Mouse (Mus musculus): Measurements from ENCODE around the gene Pdzd2. TPM values are rescaled to one million over a fixed set of nuclear protein-coding genes. Genes with fewer than 3 reads are reported as not detected.

The Pdzd2 gene
- polyA plus RNA-seq (2015; fragmentation: Nextera tagmentation; extraction: Ambion mirVana): 19.2 and 21.1 TPM in 2 replicates

DNA sequence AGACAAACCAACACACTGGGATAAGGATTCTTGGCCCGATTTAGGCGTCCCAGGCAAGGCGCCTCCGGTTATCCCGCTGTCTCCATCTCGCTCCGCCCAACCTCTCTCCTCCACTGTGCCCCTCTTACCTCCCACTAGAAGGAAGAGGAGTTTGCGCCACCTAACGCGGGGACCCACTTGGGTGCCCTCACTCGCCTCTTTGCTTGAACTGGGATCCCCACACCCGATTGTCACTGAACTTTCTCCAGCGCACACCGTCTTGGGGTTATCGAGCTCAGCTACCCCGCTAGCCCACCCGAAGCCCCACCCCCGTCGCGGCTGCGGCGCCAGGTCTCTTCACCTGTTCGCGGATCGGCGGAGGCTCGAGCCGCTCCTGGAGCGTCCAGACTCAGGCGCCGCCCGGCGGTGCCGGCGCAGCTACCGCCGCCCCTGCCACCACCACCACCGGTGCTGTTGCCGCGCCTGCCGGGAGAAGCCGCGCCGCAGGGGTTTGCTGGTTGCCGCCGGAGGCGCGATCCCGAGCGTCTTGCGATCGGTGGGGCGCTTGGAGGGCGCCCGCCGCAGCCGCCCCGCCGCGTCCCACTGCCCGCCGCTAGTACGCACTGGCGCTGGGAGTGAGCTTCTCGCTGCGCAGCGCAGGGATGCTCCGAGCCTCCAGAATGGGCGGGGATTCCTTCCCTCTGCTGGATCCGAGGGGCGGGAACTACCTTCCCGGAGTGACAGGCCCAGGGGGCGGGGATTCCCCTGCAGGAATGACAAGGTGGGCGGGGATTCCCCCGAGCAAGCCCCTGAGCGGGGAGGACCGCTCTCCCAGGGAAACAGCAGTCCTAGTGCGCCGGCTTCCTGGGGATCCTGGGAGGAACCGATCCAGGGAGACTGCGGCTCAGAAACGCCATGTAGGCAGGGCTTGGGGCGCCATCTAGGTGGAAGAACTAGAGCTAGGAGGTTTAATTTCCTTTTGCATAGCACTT is at the start of gene Pdzd2:
Pdzd2 (minus strand) TSS at position 648 of the 971 bp plus-strand sequence.
- Histone ChIP-seq H3K4me1 (ENCODE audit: control insufficient read depth, insufficient read depth, low read length) (peaks cover 17% of the 10 kb centered on the region), H3K9ac (ENCODE audit: low read length) (peak within 1 kb of the TSS; percentile 72), H3K27me3 (ENCODE audit: control insufficient read depth, insufficient read depth, low read length) (0 out of 2 replicates have a peak, but pooled peaks cover 4% of the 10 kb centered on the region), H3K36me3 (ENCODE audit: control insufficient read depth, insufficient read depth) (0 out of 2 replicates have a peak, but pooled peaks cover 2% of the 10 kb centered on the region), H3K9me3 (replicated peaks; ENCODE audit: control insufficient read depth, low read length) (0 out of 2 replicates have a peak, but pooled peaks cover 2% of the 10 kb centered on the region), H3K4me3 (ENCODE audit: low read length) (peak within 1 kb of the TSS; percentile 63), H3K27ac (ENCODE audit: low read length) (peak within 1 kb of the TSS; percentile 80), H3K4me2 (ENCODE audit: low read depth, low read length) (peak within 1 kb of the TSS; percentile 79)
- ATAC-seq (replicated peaks; ENCODE audit: extremely low read depth, insufficient read depth, low FRiP score): peak; percentile 97
- WGBS: under 1% methylated on average over 83 of the region's 83 CpGs

DNA sequence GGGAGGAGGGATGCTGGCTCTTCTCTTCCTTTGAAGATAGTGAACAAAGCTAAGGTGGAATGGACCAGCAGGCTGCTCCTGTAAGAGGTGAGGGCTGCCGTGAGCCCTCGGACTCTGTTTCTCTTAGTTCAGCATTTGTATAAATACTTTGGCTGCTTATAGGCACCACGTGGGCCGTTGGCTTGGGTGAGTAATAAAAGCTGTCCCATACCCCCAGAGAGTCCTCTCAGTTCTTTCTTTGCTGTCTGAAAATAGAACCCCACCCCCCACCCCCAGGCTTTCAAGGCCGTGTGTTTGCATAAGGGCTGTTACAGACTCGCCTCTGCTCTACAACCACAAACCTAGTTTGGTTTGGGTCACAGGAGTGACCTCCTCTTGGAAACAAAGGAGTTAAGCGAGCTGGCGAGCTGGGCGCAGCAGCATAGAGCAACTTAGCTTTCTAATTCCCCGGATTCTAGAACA is 49.7 kb upstream of the Pdzd2 start:
- no peaks in the 10 kb centered on the region for H3K36me3 ChIP-seq (ENCODE audit: control insufficient read depth, insufficient read depth)
- H3K4me2 ChIP-seq (ENCODE audit: low read depth, low read length): peak overlapping the region; percentile 5; the same call in 1 of the 2 replicates
- no peaks in the 10 kb centered on the region for H3K9me3 ChIP-seq (replicated peaks; ENCODE audit: control insufficient read depth, low read length)
- WGBS: 28% methylated on average over 10 of the region's 10 CpGs
- 0 out of 2 replicates have a peak, but pooled peaks cover 2% of the 10 kb centered on the region for H3K4me1 ChIP-seq (ENCODE audit: control insufficient read depth, insufficient read depth, low read length)
- peak overlapping the region; percentile 37; the same call in 1 of the 2 replicates for H3K27ac ChIP-seq (ENCODE audit: low read length)
- no peak overlapping the region for H3K4me3 ChIP-seq (ENCODE audit: low read length)
- peak overlapping the region; percentile 35 for H3K9ac ChIP-seq (ENCODE audit: low read length)
- ATAC-seq (replicated peaks; ENCODE audit: extremely low read depth, insufficient read depth, low FRiP score): 0 out of 2 replicates have a peak, but pooled peaks have one; percentile 18
- no peaks in the 10 kb centered on the region for H3K27me3 ChIP-seq (ENCODE audit: control insufficient read depth, insufficient read depth, low read length)

DNA sequence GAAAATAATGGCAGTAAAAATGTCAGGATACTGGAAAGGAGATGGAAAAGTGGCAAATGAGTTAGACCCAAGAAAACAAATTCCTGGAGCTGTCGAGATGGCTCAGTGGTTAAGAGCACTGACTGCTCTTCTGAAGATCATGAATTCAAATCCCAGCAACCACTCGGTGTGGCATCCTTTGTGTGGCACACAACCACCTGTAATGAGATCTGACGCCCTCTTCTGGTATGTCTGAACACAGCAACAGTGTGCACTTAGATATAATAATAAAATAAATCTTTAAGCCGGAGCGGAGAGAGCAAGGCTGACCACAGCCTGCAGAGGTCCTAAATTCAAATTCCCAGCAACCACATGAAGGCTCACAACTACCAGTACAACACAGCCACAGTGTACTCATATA is 48.8 kb upstream of the Pdzd2 start:
- no peaks in the 10 kb centered on the region for H3K27me3 ChIP-seq (ENCODE audit: control insufficient read depth, insufficient read depth, low read length)
- no peak overlapping the region for H3K9ac ChIP-seq (ENCODE audit: low read length)
- 79% methylated on average over 5 of the region's 5 CpGs for WGBS
- no peak overlapping the region for H3K4me2 ChIP-seq (ENCODE audit: low read depth, low read length)
- H3K4me1 ChIP-seq (ENCODE audit: control insufficient read depth, insufficient read depth, low read length): 0 out of 2 replicates have a peak, but pooled peaks cover 2% of the 10 kb centered on the region
- H3K27ac ChIP-seq (ENCODE audit: low read length): no peak overlapping the region
- no peaks in the 10 kb centered on the region for H3K9me3 ChIP-seq (replicated peaks; ENCODE audit: control insufficient read depth, low read length)
- H3K4me3 ChIP-seq (ENCODE audit: low read length): no peak overlapping the region
- ATAC-seq (replicated peaks; ENCODE audit: extremely low read depth, insufficient read depth, low FRiP score): no peak
- H3K36me3 ChIP-seq (ENCODE audit: control insufficient read depth, insufficient read depth): no peaks in the 10 kb centered on the region

DNA sequence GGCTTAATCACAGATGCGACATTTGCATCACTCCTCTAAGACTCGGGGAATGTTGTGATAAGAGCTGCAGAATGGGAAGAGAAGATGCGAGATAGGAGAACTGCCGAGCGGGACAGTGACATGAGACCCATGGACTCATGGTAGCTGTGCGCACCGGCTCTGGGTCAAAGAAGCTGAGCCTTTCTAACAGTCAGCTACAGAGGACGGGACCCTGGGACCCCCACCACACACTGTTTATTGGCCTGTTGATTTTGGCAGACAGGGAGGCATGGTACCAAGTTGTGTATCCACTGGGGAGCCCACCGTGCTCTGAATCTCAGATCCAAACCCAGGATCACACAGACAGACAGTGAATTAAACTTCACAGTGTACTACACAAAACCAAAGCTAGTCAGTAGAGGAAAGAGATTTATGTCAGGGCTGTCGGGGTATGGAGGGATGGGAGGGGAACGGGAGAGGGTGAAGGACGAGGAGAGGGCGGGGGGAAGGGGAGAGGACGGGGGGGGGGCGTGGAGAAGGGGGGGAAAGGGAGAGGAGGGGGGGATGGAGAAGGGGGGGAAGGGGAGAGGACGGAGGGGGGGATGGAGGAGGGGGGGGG is 42.1 kb upstream of the Pdzd2 start:
- no peak overlapping the region for H3K9ac ChIP-seq (ENCODE audit: low read length)
- no peaks in the 10 kb centered on the region for H3K36me3 ChIP-seq (ENCODE audit: control insufficient read depth, insufficient read depth)
- H3K4me2 ChIP-seq (ENCODE audit: low read depth, low read length): no peak overlapping the region
- 54% methylated on average over 13 of the region's 16 CpGs for WGBS
- H3K9me3 ChIP-seq (replicated peaks; ENCODE audit: control insufficient read depth, low read length): 0 out of 2 replicates have a peak, but pooled peaks cover 2% of the 10 kb centered on the region
- H3K4me1 ChIP-seq (ENCODE audit: control insufficient read depth, insufficient read depth, low read length): no peaks in the 10 kb centered on the region
- no peak overlapping the region for H3K4me3 ChIP-seq (ENCODE audit: low read length)
- ATAC-seq (replicated peaks; ENCODE audit: extremely low read depth, insufficient read depth, low FRiP score): no peak
- no peaks in the 10 kb centered on the region for H3K27me3 ChIP-seq (ENCODE audit: control insufficient read depth, insufficient read depth, low read length)
- no peak overlapping the region for H3K27ac ChIP-seq (ENCODE audit: low read length)

DNA sequence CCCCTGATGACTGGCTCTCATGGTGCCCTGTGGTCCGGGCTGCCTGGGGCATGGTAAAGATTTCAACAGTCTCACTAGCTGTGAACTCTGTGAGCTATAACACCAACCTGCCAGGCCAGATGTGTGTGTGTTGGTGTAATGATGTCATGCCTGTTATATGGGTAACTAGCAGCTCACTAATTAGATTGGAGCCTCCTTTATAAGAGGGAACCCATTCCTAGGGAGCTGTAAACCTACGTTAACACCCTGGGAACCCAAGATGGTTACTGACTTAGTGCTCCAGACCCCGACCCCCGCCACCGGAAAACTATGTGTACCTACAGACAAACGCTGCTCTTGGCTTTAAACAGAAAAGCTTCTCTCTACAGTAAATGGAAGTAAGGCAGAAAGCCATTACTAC is 41.6 kb upstream of the Pdzd2 start:
- Histone ChIP-seq H3K9me3 (replicated peaks; ENCODE audit: control insufficient read depth, low read length) (peaks cover 5% of the 10 kb centered on the region; the same call in 1 of the 2 replicates), H3K9ac (ENCODE audit: low read length) (no peak overlapping the region), H3K36me3 (ENCODE audit: control insufficient read depth, insufficient read depth) (no peaks in the 10 kb centered on the region), H3K27me3 (ENCODE audit: control insufficient read depth, insufficient read depth, low read length) (no peaks in the 10 kb centered on the region), H3K4me3 (ENCODE audit: low read length) (no peak overlapping the region), H3K4me2 (ENCODE audit: low read depth, low read length) (no peak overlapping the region), H3K27ac (ENCODE audit: low read length) (no peak overlapping the region), H3K4me1 (ENCODE audit: control insufficient read depth, insufficient read depth, low read length) (no peaks in the 10 kb centered on the region)
- ATAC-seq (replicated peaks; ENCODE audit: extremely low read depth, insufficient read depth, low FRiP score): no peak
- 82% methylated on average over 6 of the region's 6 CpGs for WGBS

DNA sequence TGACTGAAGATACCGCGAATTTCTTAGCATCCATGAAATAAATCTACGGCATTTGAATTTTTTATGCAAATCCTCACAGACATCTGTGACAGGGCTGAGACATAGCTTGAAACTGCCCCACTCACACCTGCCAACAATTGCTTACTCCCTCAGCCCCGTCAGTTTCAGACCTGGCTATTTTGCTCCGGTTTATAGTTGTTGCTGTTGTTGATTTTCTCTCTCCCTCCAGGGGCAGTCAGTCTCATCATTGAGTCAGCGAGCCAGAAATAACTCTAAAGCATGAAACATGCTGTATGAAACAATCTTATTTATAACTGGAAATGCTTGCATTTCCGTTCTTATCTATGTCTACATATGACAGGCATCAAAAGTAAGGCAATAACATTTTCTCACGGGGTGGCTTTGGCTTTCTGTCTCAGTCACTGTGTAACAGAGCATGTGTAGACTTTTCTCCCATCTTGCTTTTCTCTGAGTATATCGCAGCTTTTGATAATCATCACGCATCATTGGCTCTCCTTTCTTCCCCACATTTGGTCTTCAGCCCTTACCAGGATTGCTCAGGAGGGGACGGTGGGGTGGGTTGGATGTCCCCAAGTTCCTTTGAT is 34.5 kb upstream of the Pdzd2 start:
- no peak overlapping the region for H3K4me3 ChIP-seq (ENCODE audit: low read length)
- H3K27ac ChIP-seq (ENCODE audit: low read length): no peak overlapping the region
- ATAC-seq (replicated peaks; ENCODE audit: extremely low read depth, insufficient read depth, low FRiP score): no peak
- 53% methylated on average over 11 of the region's 11 CpGs for WGBS
- peaks cover 10% of the 10 kb centered on the region for H3K4me1 ChIP-seq (ENCODE audit: control insufficient read depth, insufficient read depth, low read length)
- H3K9ac ChIP-seq (ENCODE audit: low read length): no peak overlapping the region
- H3K9me3 ChIP-seq (replicated peaks; ENCODE audit: control insufficient read depth, low read length): peaks cover 9% of the 10 kb centered on the region
- no peaks in the 10 kb centered on the region for H3K27me3 ChIP-seq (ENCODE audit: control insufficient read depth, insufficient read depth, low read length)
- no peak overlapping the region for H3K4me2 ChIP-seq (ENCODE audit: low read depth, low read length)
- no peaks in the 10 kb centered on the region for H3K36me3 ChIP-seq (ENCODE audit: control insufficient read depth, insufficient read depth)

DNA sequence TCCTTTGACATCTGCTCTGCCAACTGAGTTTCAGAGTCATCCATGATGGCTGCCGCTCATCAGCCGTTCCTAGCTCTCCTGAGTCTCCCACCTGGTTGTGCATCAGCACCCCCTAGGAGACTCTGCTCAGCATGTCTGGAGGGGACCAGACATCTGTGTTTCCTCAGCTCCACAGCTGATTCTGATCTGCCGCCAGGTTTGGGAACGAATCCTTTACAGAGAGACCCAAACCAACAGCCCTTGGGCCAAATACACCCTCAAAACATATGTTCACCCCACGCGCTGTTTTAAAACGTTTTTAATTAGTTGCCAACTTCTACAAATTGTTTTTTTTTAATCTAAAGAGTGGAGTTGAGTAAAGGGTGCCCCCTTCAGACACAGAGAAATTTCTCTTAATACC is 31.2 kb upstream of the Pdzd2 start:
- no peak overlapping the region for H3K4me3 ChIP-seq (ENCODE audit: low read length)
- peaks cover 10% of the 10 kb centered on the region for H3K4me1 ChIP-seq (ENCODE audit: control insufficient read depth, insufficient read depth, low read length)
- H3K36me3 ChIP-seq (ENCODE audit: control insufficient read depth, insufficient read depth): no peaks in the 10 kb centered on the region
- no peak for ATAC-seq (replicated peaks; ENCODE audit: extremely low read depth, insufficient read depth, low FRiP score)
- no peaks in the 10 kb centered on the region for H3K27me3 ChIP-seq (ENCODE audit: control insufficient read depth, insufficient read depth, low read length)
- H3K9me3 ChIP-seq (replicated peaks; ENCODE audit: control insufficient read depth, low read length): peaks cover 6% of the 10 kb centered on the region
- H3K4me2 ChIP-seq (ENCODE audit: low read depth, low read length): no peak overlapping the region
- 80% methylated on average over 7 of the region's 7 CpGs for WGBS
- no peak overlapping the region for H3K9ac ChIP-seq (ENCODE audit: low read length)
- no peak overlapping the region for H3K27ac ChIP-seq (ENCODE audit: low read length)

DNA sequence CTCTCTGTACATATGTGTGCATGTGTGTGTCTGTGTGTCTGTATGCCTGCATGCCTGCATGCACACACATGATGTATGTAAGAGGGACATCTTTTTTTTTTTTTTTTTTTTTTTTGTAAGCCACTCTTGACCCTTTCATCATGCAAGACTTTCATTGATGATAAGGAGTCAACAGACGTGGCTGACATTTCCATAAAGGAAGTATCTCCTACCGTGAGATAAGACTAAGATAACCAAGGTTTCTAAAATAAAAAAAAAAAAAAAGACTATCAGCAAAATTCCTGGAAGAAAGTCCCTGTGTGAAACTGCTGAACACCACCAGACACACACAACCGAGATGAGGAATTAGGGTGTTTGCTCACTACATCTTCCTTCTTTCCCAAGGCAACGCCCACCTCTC is 27.1 kb upstream of the Pdzd2 start:
- H3K27ac ChIP-seq (ENCODE audit: low read length): no peak overlapping the region
- no peak for ATAC-seq (replicated peaks; ENCODE audit: extremely low read depth, insufficient read depth, low FRiP score)
- 0 out of 2 replicates have a peak, but pooled peaks cover 2% of the 10 kb centered on the region for H3K9me3 ChIP-seq (replicated peaks; ENCODE audit: control insufficient read depth, low read length)
- 42% methylated on average over 4 of the region's 4 CpGs for WGBS
- no peak overlapping the region for H3K4me3 ChIP-seq (ENCODE audit: low read length)
- H3K27me3 ChIP-seq (ENCODE audit: control insufficient read depth, insufficient read depth, low read length): no peaks in the 10 kb centered on the region
- no peak overlapping the region for H3K9ac ChIP-seq (ENCODE audit: low read length)
- H3K4me2 ChIP-seq (ENCODE audit: low read depth, low read length): no peak overlapping the region
- peaks cover 7% of the 10 kb centered on the region; the same call in 1 of the 2 replicates for H3K4me1 ChIP-seq (ENCODE audit: control insufficient read depth, insufficient read depth, low read length)
- no peaks in the 10 kb centered on the region for H3K36me3 ChIP-seq (ENCODE audit: control insufficient read depth, insufficient read depth)

Data from heart, embryonic 16.5 days (tissue).